Mouse (Mus musculus): ENCODE results near the gene E030025P04Rik.

Gene E030025P04Rik

DNA sequence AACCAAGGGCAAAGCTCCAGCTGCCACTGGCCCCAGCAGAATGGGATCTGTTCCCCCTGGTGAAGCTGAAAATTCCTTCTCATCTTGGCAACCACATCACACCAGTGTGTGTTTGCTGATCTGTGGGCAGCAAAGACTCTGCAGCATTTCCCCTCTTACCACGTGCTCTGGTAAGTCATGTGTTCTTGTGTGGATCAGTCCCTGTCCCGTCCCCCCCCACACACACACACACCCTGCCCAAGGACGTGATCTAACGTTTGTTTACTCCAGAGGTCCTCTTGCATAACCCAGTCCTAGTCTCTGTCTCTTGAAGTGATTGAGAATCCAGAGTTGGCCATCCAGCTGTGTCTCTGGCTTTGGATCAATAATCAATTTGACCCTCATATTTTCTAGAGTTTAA, at the start of gene E030025P04Rik:
Gene E030025P04Rik, minus strand, starts transcription at position 134 of the 400 bp plus-strand sequence.
- peak in 1 of 2 experiments; percentile 35 for DNase-seq (ENCODE audit: low spot score in 2 of 2)

DNA sequence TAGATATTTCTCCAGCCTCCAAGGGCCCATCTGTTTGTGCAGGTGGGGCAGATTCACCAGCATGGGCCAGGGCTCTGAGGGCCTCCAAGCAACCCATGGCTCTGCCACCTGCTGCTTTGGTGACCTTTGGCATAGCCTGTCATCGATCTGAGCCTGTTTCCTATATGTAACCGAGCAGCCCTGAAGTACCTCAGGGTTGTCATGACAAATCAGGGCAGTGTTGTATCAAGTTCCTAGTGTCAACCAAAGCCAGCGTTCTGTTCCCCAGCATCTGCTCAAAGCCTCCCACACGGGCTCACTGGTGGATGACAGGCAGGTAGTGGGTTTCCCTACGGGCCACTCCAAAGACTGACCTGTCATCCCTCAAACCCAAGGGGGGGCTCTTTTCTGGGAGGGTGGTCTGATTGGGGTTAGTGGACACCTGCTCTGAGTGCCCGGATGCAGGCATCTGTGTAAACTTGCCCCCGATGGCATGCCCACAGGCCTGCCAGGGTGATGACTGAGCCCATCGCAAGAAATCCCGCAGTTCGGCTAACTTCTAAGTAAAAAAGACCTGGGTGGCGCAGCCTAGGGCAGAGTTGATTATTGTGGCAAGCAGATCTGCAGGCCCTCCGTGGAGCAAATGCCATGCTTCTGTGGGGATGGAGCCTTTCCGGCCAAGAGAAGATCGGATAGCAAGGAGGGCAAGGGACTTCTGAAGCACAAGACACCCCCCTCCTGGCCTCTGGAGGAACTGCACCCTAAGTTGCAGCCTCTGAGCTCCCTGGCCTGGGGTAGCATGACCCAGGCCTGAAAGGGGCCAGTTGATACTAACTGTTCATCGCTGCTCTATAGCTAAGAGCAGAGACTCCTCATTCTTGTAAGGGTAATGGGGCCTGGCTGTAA, 48.7 kb upstream of the E030025P04Rik start:
- DNase-seq (ENCODE audit: low spot score in 2 of 2): peak; percentile 37 to 71

GRCm38 (mm10) chr11:109188235-109188634, 44.1 kb upstream of the E030025P04Rik start:
- DNase-seq (ENCODE audit: low spot score in 2 of 2): no peak

DNA sequence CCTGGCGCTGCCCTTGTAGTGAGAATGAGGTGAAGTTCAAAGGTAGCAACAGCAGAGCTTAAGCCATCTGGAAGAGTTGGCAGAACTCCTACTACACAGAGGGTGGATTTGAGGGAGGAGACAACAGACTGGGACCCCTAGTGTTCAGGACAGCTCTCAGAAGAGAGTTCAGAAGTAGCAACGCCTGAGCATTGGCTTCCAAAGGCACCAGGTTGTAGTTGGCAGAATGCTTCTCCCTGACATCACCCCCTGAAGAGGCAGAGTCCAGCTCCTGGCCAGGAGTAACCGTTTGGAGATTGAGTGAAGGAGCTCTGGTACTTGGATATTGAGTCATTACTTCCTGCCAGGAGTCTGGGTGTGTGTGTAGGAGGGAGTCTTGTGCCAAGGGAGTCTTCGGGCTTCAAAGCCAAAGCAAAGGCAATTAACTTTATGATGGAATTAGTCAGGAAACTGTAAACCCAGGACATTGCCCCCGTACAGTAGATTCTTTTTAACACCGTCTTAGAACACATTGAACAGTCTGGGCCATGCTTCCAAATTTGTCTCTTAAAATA, 43.5 kb upstream of the E030025P04Rik start:
- no peak for DNase-seq (ENCODE audit: low spot score in 2 of 2)

- no peak for DNase-seq (ENCODE audit: low spot score in 2 of 2)
These were observed 36.9 kb upstream of the E030025P04Rik start for GRCm38 (mm10) chr11:109181118-109181517.

GRCm38 (mm10) chr11:109180290-109180689, 36.1 kb upstream of the E030025P04Rik start:
- no peak for DNase-seq (ENCODE audit: low spot score in 2 of 2)

GRCm38 (mm10) chr11:109178788-109179518, 34.8 kb upstream of the E030025P04Rik start:
- peak in 1 of 2 experiments; percentile 11 for DNase-seq (ENCODE audit: low spot score in 2 of 2)

DNA sequence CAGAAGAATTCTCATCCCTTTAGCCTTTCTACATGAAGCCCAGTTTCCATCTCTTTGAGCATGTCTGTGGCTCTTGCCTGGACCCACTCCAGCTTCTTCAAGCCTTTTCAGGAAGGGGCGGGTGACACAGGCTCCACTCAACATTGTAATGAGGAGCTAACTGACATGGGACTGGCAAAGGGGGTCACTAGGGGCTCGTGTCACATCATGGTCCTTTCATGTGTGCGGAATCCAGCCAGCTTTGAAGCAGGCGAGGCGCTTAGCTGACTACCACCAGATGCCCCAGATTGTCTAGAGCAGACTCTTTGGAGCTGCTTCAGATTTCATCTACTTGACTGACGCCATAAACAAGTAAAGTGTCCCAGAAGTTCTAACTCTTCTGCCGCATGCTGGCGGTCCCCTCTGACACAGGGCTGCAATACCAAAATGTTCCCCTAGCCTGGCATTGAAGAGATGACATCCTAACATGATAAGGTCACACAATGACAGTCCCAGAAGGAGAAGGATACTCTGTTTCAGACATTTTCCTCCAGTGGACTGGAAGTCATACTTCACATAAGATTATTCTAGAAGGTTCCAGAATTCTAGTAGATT, 31.3 kb upstream of the E030025P04Rik start:
- no peak for DNase-seq (ENCODE audit: low spot score in 2 of 2)

- no peak for DNase-seq (ENCODE audit: low spot score in 2 of 2)
These were observed 28.1 kb upstream of the E030025P04Rik start for GRCm38 (mm10) chr11:109172224-109172623.

GRCm38 (mm10) chr11:109170771-109171170, 26.6 kb upstream of the E030025P04Rik start:
- no peak for DNase-seq (ENCODE audit: low spot score in 2 of 2)

GRCm38 (mm10) chr11:109157694-109158093, 13.5 kb upstream of the E030025P04Rik start:
- DNase-seq (ENCODE audit: low spot score in 2 of 2): no peak

- no peak for DNase-seq (ENCODE audit: low spot score in 2 of 2)
These were observed 747 bp upstream of the E030025P04Rik start for GRCm38 (mm10) chr11:109144890-109145341.

- DNase-seq (ENCODE audit: low spot score in 2 of 2): peak in 1 of 2 experiments; percentile 6
These were observed 17.7 kb downstream of the E030025P04Rik start for GRCm38 (mm10) chr11:109126482-109126881.

- DNase-seq (ENCODE audit: low spot score in 2 of 2): no peak
These were observed 18.7 kb downstream of the E030025P04Rik start for GRCm38 (mm10) chr11:109125451-109125850.

GRCm38 (mm10) chr11:109124284-109124683, 19.9 kb downstream of the E030025P04Rik start:
- DNase-seq (ENCODE audit: low spot score in 2 of 2): no peak

DNA sequence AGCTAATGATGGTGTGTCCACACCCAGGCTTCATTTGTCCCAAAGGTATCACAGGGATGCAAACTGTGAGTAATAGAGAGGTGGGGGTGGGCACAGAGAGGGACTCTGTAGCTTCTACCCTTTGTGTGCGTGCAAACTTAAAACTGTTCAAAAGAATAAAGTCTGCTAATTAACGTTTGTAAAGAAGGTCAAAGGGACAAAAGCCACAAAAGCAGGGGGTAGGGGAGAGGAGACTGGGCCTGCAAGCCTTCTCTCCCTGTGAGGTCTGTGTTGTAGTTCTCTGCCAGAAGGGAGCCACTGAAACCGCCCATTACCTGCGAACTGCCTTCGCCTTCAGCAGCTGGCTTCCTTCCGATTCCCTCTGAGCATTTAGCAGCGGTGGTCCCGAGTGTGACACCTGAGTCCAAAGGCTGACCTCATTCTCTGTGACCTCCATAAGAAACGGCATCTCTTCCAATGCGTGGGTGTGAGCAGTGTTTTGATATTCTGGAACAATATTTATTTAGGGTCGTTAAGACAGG, 34.3 kb downstream of the E030025P04Rik start:
- DNase-seq (ENCODE audit: low spot score in 2 of 2): no peak

DNA sequence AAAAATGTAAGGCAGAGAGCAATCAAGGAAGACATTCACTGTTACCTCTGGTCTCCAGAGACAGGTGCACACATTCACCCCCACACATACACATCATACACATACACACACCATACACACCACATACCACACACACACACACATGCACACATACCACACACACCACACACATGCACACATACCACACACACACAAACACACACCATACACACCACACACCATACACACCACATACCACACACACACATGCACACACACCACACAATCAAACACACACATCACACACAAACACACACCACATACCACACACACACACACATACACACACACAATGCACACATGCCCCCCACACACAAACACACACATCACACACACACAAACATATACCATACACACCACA, 35.1 kb downstream of the E030025P04Rik start:
- DNase-seq (ENCODE audit: low spot score in 2 of 2): no peak

- DNase-seq (ENCODE audit: low spot score in 2 of 2): no peak
These were observed 36.5 kb downstream of the E030025P04Rik start for GRCm38 (mm10) chr11:109107518-109108205.

- DNase-seq (ENCODE audit: low spot score in 2 of 2): no peak
These were observed 37.4 kb downstream of the E030025P04Rik start for GRCm38 (mm10) chr11:109106751-109107150.

GRCm38 (mm10) chr11:109106181-109106580, 38.0 kb downstream of the E030025P04Rik start:
- DNase-seq (ENCODE audit: low spot score in 2 of 2): no peak

DNA sequence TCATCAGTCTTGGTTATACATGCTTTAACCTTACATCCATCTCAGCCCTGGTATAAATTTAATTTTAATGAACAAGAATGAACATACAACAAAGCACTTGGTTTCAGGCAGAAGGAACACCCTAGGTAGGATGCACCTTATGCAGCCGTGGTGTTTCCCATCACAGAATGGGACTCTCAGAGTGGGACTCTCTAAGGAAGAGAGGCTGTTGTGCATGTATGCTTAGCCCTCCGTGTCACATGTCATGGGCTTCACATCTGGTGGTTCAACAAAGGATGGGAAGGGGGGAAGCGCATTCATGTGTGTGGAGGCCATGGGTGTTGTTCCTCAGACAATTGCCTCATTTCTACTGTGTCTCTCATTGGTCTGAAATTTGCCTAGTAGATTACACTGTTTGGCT, 40.8 kb downstream of the E030025P04Rik start:
- DNase-seq (ENCODE audit: low spot score in 2 of 2): no peak
